Mouse (Mus musculus) G1E (cell line): ENCODE data around the gene Prim1.

Source experiments
- CTCF ChIP-seq: IDR thresholded peaks from 2 replicates; pipeline ENCODE4 v1.5.1; 2012; ENCODE audit warnings: low read depth, low read length, inconsistent platforms, mixed read lengths
- TAL1 ChIP-seq: conservative IDR thresholded peaks from 2 replicates; pipeline ENCODE4 v1.6.1; 2012; ENCODE audit warnings: low read depth, low read length, inconsistent platforms, mixed read lengths

DNA sequence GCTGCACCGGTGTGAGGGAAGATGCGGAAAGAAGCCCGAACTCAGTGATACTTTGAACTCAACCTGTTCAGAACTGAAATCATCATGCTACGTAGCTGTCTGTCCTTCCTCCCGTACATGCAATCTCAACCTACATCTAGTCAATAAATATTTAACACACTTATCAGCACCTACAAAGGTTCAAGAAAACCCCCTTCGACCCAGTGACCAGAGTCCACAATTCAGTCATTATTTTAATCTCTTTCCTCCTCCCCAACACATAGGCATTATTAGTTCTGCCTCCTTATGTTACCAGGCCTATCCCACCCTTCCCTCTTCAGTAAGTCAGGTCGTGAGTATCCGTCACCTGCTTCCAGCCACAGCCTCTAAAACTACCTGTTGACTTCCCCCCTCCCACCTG lies 9.5 kb upstream of the Prim1 start:
- no peak for TF ChIP-seq TAL1
- TF ChIP-seq CTCF, result no peak
